Mouse (Mus musculus) lung, embryonic 16.5 days (tissue): ENCODE results near the gene Rara. TPM values are rescaled to one million over a fixed set of nuclear protein-coding genes. Genes with fewer than 3 reads are reported as not detected.
A peak's percentile ranks its signal among the peaks of the same experiment; 100 is the strongest.
"Not testable (repeated sequence)": the region's sequence is repeated elsewhere in the genome, so short reads cannot be mapped to it uniquely, and the experiment has no call there.

Experiments
- ATAC-seq: fragments of 200-750 bp; cut with Nextera tagmentation; 2 replicates; pipeline ENCODE4 v1.8.0; 2017; ENCODE audit warnings: low read depth, mild to moderate bottlenecking, moderate library complexity
- H3K27ac ChIP-seq: fragments of 300-500 bp; sonication (generic); 2 replicates; pipeline ENCODE4 v1.5.1; 2014; ENCODE audit warnings: mild to moderate bottlenecking, control low read depth, low read length
- H3K27me3 ChIP-seq: fragments of 300-500 bp; sonication (generic); 2 replicates; pipeline ENCODE4 v1.6.1; 2014; ENCODE audit warnings: low read depth, low read length, mixed read lengths; ENCODE audit not compliant: control insufficient read depth, insufficient read depth
- H3K36me3 ChIP-seq: fragments of 300-500 bp; sonication (generic); 2 replicates; pipeline ENCODE4 v1.6.1; 2014; ENCODE audit warnings: low read length; ENCODE audit not compliant: control insufficient read depth, insufficient read depth
- H3K4me1 ChIP-seq: fragments of 300-500 bp; sonication (generic); replicated peaks from 2 replicates; pipeline ENCODE4 v1.6.1; 2014; ENCODE audit warnings: low read length, mixed read lengths; ENCODE audit not compliant: control insufficient read depth, insufficient read depth
- H3K4me2 ChIP-seq: fragments of 300-500 bp; sonication (generic); 2 replicates; pipeline ENCODE4 v1.6.1; 2014; ENCODE audit warnings: low read depth, low read length, control low read depth
- H3K4me3 ChIP-seq: fragments of 300-500 bp; sonication (generic); 2 replicates; pipeline ENCODE4 v1.5.1; 2014; ENCODE audit warnings: mild to moderate bottlenecking, low read length, control low read depth
- H3K9ac ChIP-seq: fragments of 300-500 bp; sonication (generic); 2 replicates; pipeline ENCODE4 v1.6.1; 2014; ENCODE audit warnings: low read length, control low read depth
- H3K9me3 ChIP-seq: fragments of 300-500 bp; sonication (generic); 2 replicates; pipeline ENCODE4 v1.6.1; 2016; ENCODE audit warnings: low read length; ENCODE audit not compliant: control insufficient read depth
- WGBS: fragments of 180-500 bp; shearing (Covaris S2); extraction: QIAGEN DNeasy Blood & Tissue Kit; methylation state at CpG from one replicate; pipeline ENCODE4 v1.1.7; 2014; 5-methylcytosine and 5-hydroxymethylcytosine counted together
- polyA plus RNA-seq: library from polyadenylated mRNA; unstranded; fragments of >200 nt; fragmentation: Nextera tagmentation; extraction: Ambion mirVana; gene quantifications from 2 replicates; pipeline ENCODE4 v1.2.1, GENCODE M21; 2015

The Rara gene
- polyA plus RNA-seq, 1 experiment from 2014 or later: 35.4 TPM

DNA sequence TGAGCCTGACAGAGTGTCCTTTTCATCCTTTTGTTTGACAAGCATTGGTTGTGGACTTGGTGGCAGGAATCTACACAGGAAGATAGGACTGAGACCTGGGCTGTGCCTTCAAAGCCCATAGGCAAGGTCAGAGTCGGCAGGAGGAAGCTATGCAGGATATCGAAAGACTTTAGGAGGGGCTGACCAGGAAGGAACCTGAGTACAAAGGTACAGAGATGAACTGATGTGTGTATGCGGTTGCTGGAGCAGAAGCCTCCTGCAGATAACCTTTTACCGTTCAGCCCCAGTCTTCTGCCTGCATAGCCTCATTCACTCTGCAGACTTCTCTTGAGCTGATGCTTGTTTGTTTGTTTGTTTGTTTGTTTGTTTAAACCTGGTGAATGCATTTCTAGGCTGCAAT lies 22.0 kb upstream of the Rara start:
- Histone ChIP-seq H3K9ac (no peak overlapping the region), H3K27me3 (no peaks in the 10 kb centered on the region), H3K27ac (peak overlapping the region; percentile 87), H3K4me2 (no peak overlapping the region), H3K4me1 (peaks cover 47% of the 10 kb centered on the region), H3K9me3 (no peaks in the 10 kb centered on the region), H3K4me3 (no peak overlapping the region), H3K36me3 (peaks cover 8% of the 10 kb centered on the region)
- ATAC-seq: no peak
- 52% methylated on average over 4 of the region's 4 CpGs for WGBS

DNA sequence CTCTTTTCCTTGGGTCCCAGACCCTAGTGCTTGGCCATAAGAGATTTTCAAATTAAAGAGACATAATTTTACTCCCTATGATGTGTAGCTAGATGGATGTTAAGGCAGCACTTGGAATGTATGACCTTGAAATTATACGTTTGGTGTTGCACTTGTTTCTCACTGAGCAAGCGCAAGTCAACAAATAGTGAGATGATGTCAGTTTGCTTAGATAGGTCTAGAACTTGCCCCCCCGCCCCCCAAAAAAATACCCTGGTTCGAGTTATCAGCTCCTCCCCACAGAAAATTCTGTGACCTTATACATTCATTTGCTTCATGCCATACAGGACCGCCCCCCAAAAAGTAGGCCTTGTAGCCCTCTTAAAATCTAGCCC lies 20.6 kb upstream of the Rara start:
- Histone ChIP-seq H3K9ac (peak overlapping the region; percentile 48; the same call in 1 of the 2 replicates), H3K27ac (no peak overlapping the region)
- ATAC-seq: no peak

DNA sequence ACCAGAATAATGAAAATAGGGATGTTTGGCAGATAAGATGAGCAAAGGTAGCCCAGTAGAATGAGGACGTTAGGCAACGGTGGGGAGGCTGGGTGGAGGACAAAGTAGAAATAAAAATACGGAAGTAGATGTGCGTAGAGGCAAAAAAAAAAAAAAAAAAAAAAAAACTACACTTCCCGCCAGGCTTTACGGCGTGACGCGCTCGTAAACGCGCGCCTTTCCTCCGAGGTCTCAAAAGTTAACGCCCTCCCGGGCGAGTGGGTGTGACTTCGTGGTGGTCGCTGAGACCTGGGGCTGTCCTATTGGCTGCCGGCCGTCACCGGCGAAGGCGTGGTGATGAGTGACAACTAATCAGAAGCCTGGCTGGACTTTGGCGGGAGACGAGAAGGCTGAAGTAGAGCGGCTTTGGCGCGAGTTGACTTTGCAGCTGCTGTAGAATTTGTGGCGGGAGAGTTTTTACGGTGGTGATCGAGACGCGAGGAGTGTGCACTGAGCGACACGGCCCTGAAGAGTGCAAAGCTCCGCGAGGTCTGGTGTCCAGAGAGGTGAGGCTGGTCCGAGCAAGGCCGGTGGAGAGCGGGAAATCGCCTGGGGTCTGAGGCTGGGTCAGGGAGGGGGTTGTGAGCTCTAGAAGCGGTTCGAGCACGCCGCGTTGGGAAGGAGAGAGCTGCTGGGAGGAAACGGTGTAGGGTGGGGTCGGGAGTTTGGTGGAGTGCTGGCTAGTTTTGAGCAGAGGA lies 20.0 kb upstream of the Rara start, which contains the start of gene Cdc6:
Cdc6 (plus strand) TSS at position 365 of the 737 bp plus-strand sequence.
- Histone ChIP-seq H3K9ac (peak within 1 kb of the TSS; percentile 67), H3K27me3 (no peaks in the 10 kb centered on the region), H3K4me1 (peaks cover 42% of the 10 kb centered on the region), H3K4me3 (peak within 1 kb of the TSS; percentile 64), H3K9me3 (no peaks in the 10 kb centered on the region), H3K4me2 (peak within 1 kb of the TSS; percentile 95), H3K27ac (peak within 1 kb of the TSS; percentile 51), H3K36me3 (peaks cover 10% of the 10 kb centered on the region)
- WGBS: under 1% methylated on average over 49 of the region's 49 CpGs
- peak; percentile 98 for ATAC-seq

More for the DNA sequence above, 20.6 kb upstream of the Rara start:
- H3K36me3 ChIP-seq: peaks cover 9% of the 10 kb centered on the region
- no peaks in the 10 kb centered on the region for H3K27me3 ChIP-seq
- no peaks in the 10 kb centered on the region for H3K9me3 ChIP-seq
- WGBS: 53% methylated on average over 5 of the region's 5 CpGs
- H3K4me2 ChIP-seq: peak overlapping the region; percentile 95
- H3K4me1 ChIP-seq: peaks cover 47% of the 10 kb centered on the region
- H3K4me3 ChIP-seq: peak overlapping the region; percentile 36

DNA sequence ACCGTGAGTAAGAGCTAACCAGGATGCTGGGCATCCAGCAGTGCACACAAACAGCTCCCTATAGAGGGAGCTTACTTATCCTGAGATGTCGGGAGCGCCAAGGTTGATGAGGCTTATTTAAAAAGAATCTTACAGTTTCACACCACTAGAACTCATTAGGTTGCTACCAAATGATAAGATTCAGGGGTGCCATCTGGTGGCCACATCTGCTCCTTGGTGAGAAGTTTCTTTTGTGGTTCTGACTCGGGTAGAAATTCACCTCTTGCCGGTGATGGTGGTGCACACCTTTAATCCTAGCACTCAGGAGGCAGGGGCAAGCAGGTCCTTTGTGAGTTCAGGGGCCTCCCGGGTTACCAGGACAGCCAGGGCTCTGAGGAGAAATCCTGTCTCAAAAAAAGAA lies 18.0 kb upstream of the Rara start:
- no peaks in the 10 kb centered on the region for H3K27me3 ChIP-seq
- H3K36me3 ChIP-seq: peaks cover 13% of the 10 kb centered on the region
- H3K4me2 ChIP-seq: peak overlapping the region; percentile 95
- ATAC-seq: no peak
- H3K4me1 ChIP-seq: peaks cover 33% of the 10 kb centered on the region
- H3K9me3 ChIP-seq: no peaks in the 10 kb centered on the region
- peak overlapping the region; percentile 40; the same call in 1 of the 2 replicates for H3K9ac ChIP-seq
- peak overlapping the region; percentile 64 for H3K4me3 ChIP-seq
- H3K27ac ChIP-seq: no peak overlapping the region
- WGBS: 19% methylated on average over 6 of the region's 6 CpGs

DNA sequence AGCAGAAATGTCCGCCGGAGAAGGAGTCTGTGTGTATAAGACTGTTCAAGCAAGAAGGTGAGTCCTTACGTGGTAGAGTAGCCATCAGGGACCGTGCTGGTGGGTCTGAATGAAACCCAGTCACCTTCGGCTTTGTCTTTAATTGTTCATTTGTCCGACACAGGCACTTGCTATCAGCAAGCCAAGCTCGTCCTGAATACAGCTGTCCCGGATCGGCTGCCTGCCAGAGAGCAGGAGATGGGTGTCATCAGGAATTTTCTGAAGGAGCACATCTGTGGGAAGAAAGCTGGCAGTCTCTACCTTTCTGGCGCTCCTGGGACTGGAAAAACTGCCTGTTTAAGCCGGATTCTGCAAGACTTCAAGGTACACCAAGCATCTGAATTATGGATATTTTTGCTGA lies 17.2 kb upstream of the Rara start:
- Histone ChIP-seq H3K27me3 (no peaks in the 10 kb centered on the region), H3K36me3 (peaks cover 13% of the 10 kb centered on the region), H3K9me3 (no peaks in the 10 kb centered on the region), H3K27ac (no peak overlapping the region), H3K9ac (no peak overlapping the region), H3K4me2 (no peak overlapping the region), H3K4me3 (no peak overlapping the region), H3K4me1 (peaks cover 30% of the 10 kb centered on the region)
- ATAC-seq: no peak
- 71% methylated on average over 11 of the region's 11 CpGs for WGBS

DNA sequence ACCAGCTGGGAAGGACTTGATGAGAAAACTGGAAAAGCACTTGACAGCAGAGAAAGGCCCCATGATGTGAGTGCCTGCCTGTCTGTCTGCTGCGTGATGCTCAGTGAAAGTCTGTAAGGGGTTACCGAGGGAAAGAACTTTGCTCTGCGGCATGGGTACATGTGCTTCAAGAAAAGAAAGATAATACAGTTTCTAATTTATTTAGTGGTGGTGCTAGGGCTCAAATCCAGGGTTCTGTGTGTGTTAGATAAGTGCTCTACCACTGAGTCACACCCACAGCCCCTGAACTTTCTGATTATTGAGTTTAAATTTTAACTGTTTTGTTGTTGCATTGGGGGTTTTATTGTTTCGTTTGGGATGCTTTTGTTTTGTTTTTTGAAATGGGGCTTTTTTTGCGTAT lies 16.1 kb upstream of the Rara start:
- no peak overlapping the region for H3K4me3 ChIP-seq
- 81% methylated on average over 5 of the region's 5 CpGs for WGBS
- no peak overlapping the region for H3K9ac ChIP-seq
- H3K27me3 ChIP-seq: no peaks in the 10 kb centered on the region
- peaks cover 23% of the 10 kb centered on the region for H3K4me1 ChIP-seq
- ATAC-seq: no peak
- H3K4me2 ChIP-seq: no peak overlapping the region
- H3K36me3 ChIP-seq: peaks cover 16% of the 10 kb centered on the region
- no peak overlapping the region for H3K27ac ChIP-seq
- H3K9me3 ChIP-seq: no peaks in the 10 kb centered on the region

DNA sequence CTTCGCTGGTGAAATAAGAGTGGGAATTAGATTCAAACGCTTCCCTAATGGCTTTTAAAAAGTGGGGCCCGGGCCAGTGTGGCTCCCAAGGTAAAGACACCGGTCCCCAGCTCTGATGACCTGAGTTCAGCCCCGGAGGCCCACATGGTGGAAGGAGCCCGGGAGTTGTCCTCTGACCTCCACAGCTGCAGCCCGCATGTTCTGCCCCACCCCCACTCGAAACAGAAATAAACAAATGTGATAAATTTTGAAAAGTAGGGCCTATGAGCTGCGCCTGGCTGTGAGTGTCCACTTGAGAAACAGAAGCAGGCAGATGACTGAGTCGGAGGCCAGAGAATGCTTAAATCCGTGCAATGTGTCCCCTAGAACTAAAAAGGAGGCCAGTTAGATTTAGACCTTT lies 13.4 kb upstream of the Rara start:
- H3K36me3 ChIP-seq: peaks cover 22% of the 10 kb centered on the region
- peaks cover 13% of the 10 kb centered on the region; the same call in 1 of the 2 replicates for H3K4me1 ChIP-seq
- H3K27ac ChIP-seq: no peak overlapping the region
- H3K27me3 ChIP-seq: no peaks in the 10 kb centered on the region
- H3K9ac ChIP-seq: no peak overlapping the region
- no peaks in the 10 kb centered on the region for H3K9me3 ChIP-seq
- no peak overlapping the region for H3K4me3 ChIP-seq
- ATAC-seq: 0 out of 2 replicates have a peak, but pooled peaks have one; percentile 18
- no peak overlapping the region for H3K4me2 ChIP-seq
- WGBS: 43% methylated on average over 11 of the region's 11 CpGs

DNA sequence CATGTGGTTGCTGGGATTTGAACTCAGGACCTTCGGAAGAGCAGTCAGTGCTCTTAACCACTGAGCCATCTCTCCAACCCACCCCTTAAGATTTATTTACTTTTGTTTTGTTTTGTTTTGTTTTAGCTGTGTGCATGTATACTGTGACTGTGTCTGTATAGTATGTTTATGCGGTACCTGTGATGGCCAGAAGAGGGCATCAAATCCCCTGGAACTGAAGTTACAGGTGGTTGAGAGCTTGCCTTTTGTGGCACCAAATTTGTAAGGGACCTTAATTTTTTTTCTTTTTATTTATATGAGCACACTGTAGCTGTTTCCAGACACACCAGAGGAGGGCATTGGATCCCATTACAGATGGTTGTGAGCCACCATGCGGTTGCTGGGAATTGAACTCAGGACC lies 11.2 kb upstream of the Rara start:
- not testable (repeated sequence) for H3K4me2 ChIP-seq, H3K4me1 ChIP-seq, H3K4me3 ChIP-seq, ATAC-seq, H3K9ac ChIP-seq, H3K27ac ChIP-seq, H3K27me3 ChIP-seq, H3K9me3 ChIP-seq
- peaks cover 27% of the 10 kb centered on the region for H3K36me3 ChIP-seq
- 89% methylated on average over 3 of the region's 3 CpGs for WGBS

DNA sequence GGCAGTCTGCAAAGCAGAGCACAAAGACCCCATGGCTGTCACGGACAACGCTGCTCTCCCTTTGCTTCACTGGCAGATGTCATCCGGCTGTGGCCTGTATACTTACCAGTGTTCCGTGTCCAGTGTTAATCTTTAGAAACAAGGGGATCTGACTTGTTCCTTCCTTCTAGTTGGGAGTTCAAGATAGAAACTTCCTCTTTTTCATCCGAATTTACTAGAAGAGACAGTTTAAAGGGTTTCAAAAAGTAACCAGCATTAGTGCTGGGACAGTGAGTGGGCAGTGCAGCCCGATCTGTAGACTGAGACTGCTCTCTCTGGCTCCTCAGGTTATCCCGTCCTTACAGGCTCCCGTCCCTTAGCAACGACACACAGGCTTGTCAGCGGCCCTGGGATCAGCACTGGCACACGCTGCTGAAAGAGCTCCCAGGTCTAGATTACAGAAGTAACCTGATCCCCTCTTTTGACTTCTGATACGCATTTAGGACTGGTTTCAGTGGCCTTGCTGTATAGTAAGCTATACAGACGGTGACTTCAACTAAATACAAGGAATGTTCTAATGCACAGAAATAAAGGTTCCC lies 10.1 kb upstream of the Rara start:
- 57% methylated on average over 13 of the region's 13 CpGs for WGBS
- no peak for ATAC-seq
- peaks cover 23% of the 10 kb centered on the region for H3K36me3 ChIP-seq
- H3K4me2 ChIP-seq: no peak overlapping the region
- H3K4me1 ChIP-seq: peaks cover 2% of the 10 kb centered on the region
- peak overlapping the region; percentile 11 for H3K9ac ChIP-seq
- no peaks in the 10 kb centered on the region for H3K27me3 ChIP-seq
- no peak overlapping the region for H3K4me3 ChIP-seq
- no peaks in the 10 kb centered on the region for H3K9me3 ChIP-seq
- H3K27ac ChIP-seq: no peak overlapping the region
